Mouse (Mus musculus) retina, postnatal 7 days (tissue): ENCODE data around the gene Fam72a.

Experiments
- DNase-seq: peaks from one replicate; pipeline ENCODE4 v3.0.0-alpha.2; 2012; ENCODE audit warnings: low read depth, low spot score

The Fam72a gene

DNA sequence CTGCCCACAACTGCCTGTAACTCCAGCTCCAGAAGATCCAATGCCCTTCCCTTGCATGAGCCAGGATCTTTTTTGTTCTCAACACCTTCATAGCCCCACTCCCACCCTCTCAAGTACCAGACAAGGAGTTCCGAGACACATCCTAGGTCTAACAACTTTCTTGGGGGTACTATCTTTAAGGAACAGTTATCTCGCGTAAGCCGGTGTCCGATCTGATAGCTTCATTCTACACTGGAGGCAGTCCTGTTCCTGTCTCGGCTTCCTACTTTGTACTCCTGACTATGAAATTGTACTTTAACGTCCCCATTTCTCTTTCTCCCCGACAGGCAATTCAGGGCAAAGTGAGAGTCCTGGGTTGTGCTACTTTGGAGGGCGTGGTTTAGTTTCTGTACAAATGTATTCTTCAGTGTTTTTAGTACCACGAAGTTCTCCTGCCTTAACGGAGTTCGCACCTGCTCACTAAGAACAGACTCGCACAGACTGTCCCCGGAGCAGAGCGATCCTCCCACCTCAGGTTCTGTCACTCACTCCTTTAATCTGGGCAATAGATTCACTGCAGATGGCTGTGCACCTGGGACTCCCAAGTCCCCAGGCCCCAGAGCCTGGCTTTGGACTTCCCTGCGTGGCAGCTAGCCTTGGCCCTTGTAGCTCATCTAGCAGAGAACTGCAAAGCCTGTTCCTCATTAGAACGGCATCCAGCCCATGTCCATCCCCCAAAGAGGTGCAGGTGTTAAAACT lies 51.4 kb downstream of the Fam72a start:
- no peak for DNase-seq

DNA sequence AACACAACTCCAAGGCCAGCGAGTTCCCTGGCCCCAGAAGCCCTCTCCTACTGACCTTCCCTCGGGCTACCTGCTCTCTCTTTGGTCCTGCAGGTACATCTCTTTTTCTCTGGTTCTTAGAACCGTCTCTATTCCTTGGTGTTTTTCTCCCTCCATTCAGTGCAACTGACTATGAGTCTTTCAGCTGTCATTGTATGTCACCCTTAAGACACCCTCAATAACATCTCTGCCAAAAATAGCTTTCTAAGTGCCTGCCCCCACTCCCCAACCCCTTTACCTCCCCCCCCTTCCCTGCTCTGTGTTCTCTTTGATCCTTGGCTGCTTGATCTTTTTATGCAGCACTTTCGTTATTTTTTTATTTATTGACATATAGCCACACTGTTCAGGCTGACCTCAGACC lies 52.7 kb downstream of the Fam72a start:
- no peak for DNase-seq

DNA sequence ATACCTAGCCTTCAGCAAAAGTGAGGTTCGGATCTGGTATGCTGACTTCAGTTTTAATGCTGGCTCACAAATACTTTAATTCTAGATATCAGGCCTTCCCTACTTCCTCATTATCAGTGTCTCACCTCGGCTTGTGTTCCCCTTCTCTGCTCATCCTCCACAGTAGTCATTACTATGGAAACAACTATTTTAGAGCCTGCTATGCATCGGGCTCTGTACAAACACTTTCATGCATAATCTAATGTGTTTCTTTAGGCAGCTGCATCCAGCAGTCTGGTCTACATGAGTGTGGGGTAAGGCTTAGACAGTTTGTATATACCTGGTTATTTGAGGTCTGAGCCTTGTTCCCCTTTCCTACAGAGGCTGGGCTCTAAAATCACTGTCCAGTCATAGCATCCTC lies 55.9 kb downstream of the Fam72a start:
- no peak for DNase-seq

DNA sequence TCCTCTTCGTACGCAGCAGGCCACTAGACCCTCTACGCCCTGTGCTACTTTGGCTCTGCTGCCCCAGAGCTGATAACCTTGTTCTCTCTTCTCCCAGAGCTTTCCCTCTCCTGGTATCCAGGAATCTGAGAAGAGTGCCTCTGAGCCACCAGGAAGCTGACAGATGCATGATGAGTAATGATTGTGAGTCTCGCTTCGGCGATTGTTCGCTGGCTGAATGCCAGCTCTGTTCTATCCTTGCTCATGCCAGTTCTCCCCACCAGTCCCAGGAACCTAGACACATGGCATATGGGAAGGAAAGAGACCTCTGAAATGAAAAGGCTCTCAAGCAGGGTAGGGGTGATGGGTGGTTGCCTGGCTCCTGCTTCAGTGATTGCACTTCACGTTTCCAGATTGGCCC lies 59.1 kb downstream of the Fam72a start:
- DNase-seq = no peak
